24 mouse cellular contexts compared by ENCODE assay signal in genomic region chr1:84318569-84318968, GRCm38 (mm10). TPM values are rescaled to one million over a fixed set of nuclear protein-coding genes. Genes with fewer than 3 reads are reported as not detected.
DNase-seq lines count a peak whose midpoint lies in the region; ATAC-seq and TF ChIP-seq lines count a peak whose summit lies in the region.
"Had no signal": no experiment of that assay in that cellular context is flagged by ENCODE, and none has a peak within 500 bp of the region (broad histone marks: within the 10 kb centered on the region; RNA-seq: fewer than 3 reads in every experiment).

No protein-coding gene starts in this region.

- H3K36me3 ChIP-seq in lung, postnatal 0 days (ENCODE audit: insufficient read depth, low read length), result no peaks in the 10 kb centered on the region
- H3K36me3 ChIP-seq: embryonic facial prominence, embryonic 10.5 days; heart, embryonic 15.5 days; hindbrain, embryonic 13.5 days; intestine, embryonic 15.5 days had no signal

- DNase-seq in lung, postnatal 25 days (ENCODE audit: low spot score), result peak; percentile 4
- DNase-seq in lung, postnatal 0 days (ENCODE audit: low spot score), result no peak
- peak; percentile 65 for DNase-seq in naive thymus-derived CD4-positive, alpha-beta T cell, adult 2 months (ENCODE audit: low read depth)
- DNase-seq in frontal cortex, postnatal 25 days (ENCODE audit: low spot score in 2 of 2), result no peak
- DNase-seq in natural killer cell, adult 2 months (ENCODE audit: low spot score in 2 of 2), result no peak
- DNase-seq in thymus, adult 18-20 months, result no peak
- DNase-seq: adrenal gland, adult 8-10 months; adrenal gland, postnatal 36 days; cerebellum, adult 11-12 months; cerebellum, adult 9-10 months; cerebellum, postnatal 25 days; forebrain, postnatal 0 days; gastrocnemius, adult 2 months; gastrocnemius, postnatal 25 days; heart, postnatal 14 days had no signal

- no peaks in the 10 kb centered on the region for H3K9me3 ChIP-seq in lung, postnatal 0 days (ENCODE audit: low read length)
- H3K9me3 ChIP-seq: embryonic facial prominence, embryonic 10.5 days; forebrain, embryonic 13.5 days; heart, embryonic 15.5 days; hindbrain, embryonic 13.5 days; intestine, embryonic 15.5 days had no signal

- ATAC-seq in lung, postnatal 0 days, result no peak
- ATAC-seq in activated CD4-positive, CD25-positive, alpha-beta regulatory T cell, adult 4 months, result peak; percentile 46
- peak; percentile 28 for ATAC-seq in inflammation-experienced regulatory T-cells, adult 6 months
- ATAC-seq: forebrain, embryonic 13.5 days; forebrain, postnatal 0 days; hindbrain, postnatal 0 days; intestine, embryonic 15.5 days had no signal

- no peak overlapping the region for H3K4me2 ChIP-seq in lung, postnatal 0 days (replicated peaks; ENCODE audit: low read depth, low read length)
- H3K4me2 ChIP-seq: forebrain, embryonic 13.5 days; heart, embryonic 11.5 days; heart, embryonic 15.5 days; hindbrain, embryonic 13.5 days; intestine, embryonic 15.5 days had no signal

- H3K4me1 ChIP-seq in lung, postnatal 0 days (ENCODE audit: insufficient read depth, low read depth, low read length), result no peaks in the 10 kb centered on the region
- H3K4me1 ChIP-seq: forebrain, embryonic 13.5 days; heart, embryonic 15.5 days; hindbrain, embryonic 13.5 days; intestine, embryonic 15.5 days had no signal

- H3K27me3 ChIP-seq in lung, postnatal 0 days (replicated peaks; ENCODE audit: insufficient read depth, low read length), result no peaks in the 10 kb centered on the region
- H3K27me3 ChIP-seq: forebrain, embryonic 13.5 days; heart, embryonic 15.5 days; hindbrain, embryonic 13.5 days; intestine, embryonic 15.5 days had no signal

- no peak for TF ChIP-seq CTCF in lung, postnatal 0 days (IDR thresholded peaks at IDR 0.05)

- 55% methylated on average over 1 of the region's 1 CpGs for WGBS in lung, postnatal 0 days

- no peak overlapping the region for H3K27ac ChIP-seq in lung, postnatal 0 days (ENCODE audit: low read length)
- H3K27ac ChIP-seq: embryonic facial prominence, embryonic 10.5 days; forebrain, embryonic 13.5 days; heart, embryonic 15.5 days; hindbrain, embryonic 13.5 days; hindbrain, postnatal 0 days; intestine, embryonic 15.5 days had no signal

- no peak overlapping the region for H3K4me3 ChIP-seq in lung, postnatal 0 days (ENCODE audit: low read depth, low read length)
- H3K4me3 ChIP-seq: embryonic facial prominence, embryonic 10.5 days; forebrain, embryonic 13.5 days; gastrocnemius, adult 2 months; heart, embryonic 15.5 days; hindbrain, embryonic 13.5 days; intestine, embryonic 15.5 days had no signal

- no peak for TF ChIP-seq EP300 in lung, postnatal 0 days (IDR thresholded peaks at IDR 0.05)

- H3K9ac ChIP-seq in lung, postnatal 0 days (replicated peaks; ENCODE audit: low read depth), result no peak overlapping the region
- H3K9ac ChIP-seq: forebrain, embryonic 13.5 days; forebrain, postnatal 0 days; heart, embryonic 15.5 days; hindbrain, embryonic 13.5 days; intestine, embryonic 15.5 days had no signal

RNA-seq across cellular contexts. Expression of gene Pid1, which starts 45.4 kb away (rescaled TPM):
- 20.8 and 23.6 TPM in 2 replicates for polyA plus RNA-seq in lung, postnatal 0 days (2015; fragmentation: Nextera tagmentation; extraction: Ambion mirVana)
- under 1 TPM; 0.28 to 0.70 TPM for polyA plus RNA-seq in activated CD4-positive, CD25-positive, alpha-beta regulatory T cell, adult 4 months (2017; shearing (Covaris generic))
- polyA plus RNA-seq in inflammation-experienced regulatory T-cells, adult 6 months (2017; shearing (Covaris generic)), result under 1 TPM; 0.23 to 0.80 (median 0.40) TPM

Comparison
In these comparisons a context has a peak if more than half of its experiments do, and no peak if none do; other contexts are left out.
1. DNase-seq: peak in lung, postnatal 25 days (single experiment) and naive thymus-derived CD4-positive, alpha-beta T cell, adult 2 months (single experiment); none in lung, postnatal 0 days (single experiment), frontal cortex, postnatal 25 days (0 of 2), natural killer cell, adult 2 months (0 of 2) and thymus, adult 18-20 months (0 of 2).
2. RNA of gene Pid1, which starts 45.4 kb away (polyA plus RNA-seq): 20.8 to 23.6 TPM in lung, postnatal 0 days; 0.28 to 0.70 TPM in activated CD4-positive, CD25-positive, alpha-beta regulatory T cell, adult 4 months and 0.23 to 0.80 TPM in inflammation-experienced regulatory T-cells, adult 6 months; every median in the first group is over 10 times any median in the second.